ENCODE assay signal across 8 mouse cellular contexts in genomic region chr14:122406541-122407219, GRCm38 (mm10). TPM values are rescaled to one million over a fixed set of nuclear protein-coding genes. Genes with fewer than 3 reads are reported as not detected.
DNase-seq lines count a peak whose midpoint lies in the region; ATAC-seq lines count a peak whose summit lies in the region.

No protein-coding gene starts in this region.

- H3K4me3 ChIP-seq in lung, embryonic 16.5 days (ENCODE audit: low read length) = peak overlapping the region; percentile 39
- H3K4me3 ChIP-seq in heart, embryonic 16.5 days (ENCODE audit: low read length) = peak overlapping the region; percentile 45
- H3K4me3 ChIP-seq in midbrain, embryonic 16.5 days (ENCODE audit: low read depth, low read length) = peak overlapping the region; percentile 35

- peaks cover 7% of the 10 kb centered on the region; the same call in 1 of the 2 replicates for H3K4me1 ChIP-seq in lung, embryonic 16.5 days (replicated peaks; ENCODE audit: control insufficient read depth, insufficient read depth, low read length)
- H3K4me1 ChIP-seq in heart, embryonic 16.5 days (ENCODE audit: control insufficient read depth, insufficient read depth, low read length) = peaks cover 3% of the 10 kb centered on the region; the same call in 1 of the 2 replicates
- H3K4me1 ChIP-seq in midbrain, embryonic 16.5 days (ENCODE audit: control insufficient read depth, insufficient read depth, low read length) = peaks cover 9% of the 10 kb centered on the region

- peaks cover 45% of the 10 kb centered on the region for H3K27me3 ChIP-seq in lung, embryonic 16.5 days (ENCODE audit: control insufficient read depth, insufficient read depth, low read depth, low read length)
- H3K27me3 ChIP-seq in heart, embryonic 16.5 days (ENCODE audit: control insufficient read depth, insufficient read depth, low read length) = peaks cover 37% of the 10 kb centered on the region
- peaks cover 66% of the 10 kb centered on the region for H3K27me3 ChIP-seq in midbrain, embryonic 16.5 days (ENCODE audit: control insufficient read depth, insufficient read depth, low read depth, low read length)

- H3K36me3 ChIP-seq in lung, embryonic 16.5 days (ENCODE audit: control insufficient read depth, insufficient read depth, low read length) = no peaks in the 10 kb centered on the region
- no peaks in the 10 kb centered on the region for H3K36me3 ChIP-seq in heart, embryonic 16.5 days (ENCODE audit: control insufficient read depth, insufficient read depth)
- no peaks in the 10 kb centered on the region for H3K36me3 ChIP-seq in midbrain, embryonic 16.5 days (ENCODE audit: control insufficient read depth, insufficient read depth, low read length)

- WGBS in lung, embryonic 16.5 days = 1% methylated on average over 58 of the region's 58 CpGs
- WGBS in heart, embryonic 16.5 days = 3% methylated on average over 58 of the region's 58 CpGs
- under 1% methylated on average over 58 of the region's 58 CpGs for WGBS in midbrain, embryonic 16.5 days

- H3K9me3 ChIP-seq in lung, embryonic 16.5 days (ENCODE audit: control insufficient read depth, low read length) = no peaks in the 10 kb centered on the region
- no peaks in the 10 kb centered on the region for H3K9me3 ChIP-seq in heart, embryonic 16.5 days (replicated peaks; ENCODE audit: control insufficient read depth, low read length)
- no peaks in the 10 kb centered on the region for H3K9me3 ChIP-seq in midbrain, embryonic 16.5 days (replicated peaks; ENCODE audit: control insufficient read depth, low read length, poor library complexity, severe bottlenecking)

- DNase-seq in lung, postnatal 25 days (ENCODE audit: low spot score) = no peak
- DNase-seq in layer of hippocampus, postnatal 36 days = peak; percentile 14 to 36
- no peak for DNase-seq in spleen, postnatal 4 days (ENCODE audit: low spot score in 2 of 2)
- no peak for DNase-seq in thymus, postnatal 25 days

- H3K27ac ChIP-seq in lung, embryonic 16.5 days (ENCODE audit: low read length) = no peak overlapping the region
- no peak overlapping the region for H3K27ac ChIP-seq in heart, embryonic 16.5 days (ENCODE audit: low read length)
- H3K27ac ChIP-seq in midbrain, embryonic 16.5 days (ENCODE audit: low read length) = peak overlapping the region; percentile 61

- H3K9ac ChIP-seq in lung, embryonic 16.5 days (ENCODE audit: low read length) = peak overlapping the region; percentile 29; the same call in 1 of the 2 replicates
- H3K9ac ChIP-seq in heart, embryonic 16.5 days (ENCODE audit: low read length) = peak overlapping the region; percentile 3; the same call in 1 of the 2 replicates
- peak overlapping the region; percentile 46; the same call in 1 of the 2 replicates for H3K9ac ChIP-seq in midbrain, embryonic 16.5 days (ENCODE audit: low read depth, low read length)

- peak overlapping the region; percentile 64 for H3K4me2 ChIP-seq in lung, embryonic 16.5 days (ENCODE audit: low read depth, low read length)
- peak overlapping the region; percentile 65 for H3K4me2 ChIP-seq in heart, embryonic 16.5 days (ENCODE audit: low read depth, low read length)
- H3K4me2 ChIP-seq in midbrain, embryonic 16.5 days (ENCODE audit: low read length) = peak overlapping the region; percentile 66

- ATAC-seq in lung, embryonic 16.5 days (ENCODE audit: low read depth) = peak; percentile 51; the same call in 1 of the 2 replicates
- peak; percentile 61 for ATAC-seq in common myeloid progenitor, adult 5-6 weeks (replicated peaks; ENCODE audit: low read depth, poor library complexity, severe bottlenecking)
- ATAC-seq in heart, embryonic 16.5 days (replicated peaks; ENCODE audit: extremely low read depth, insufficient read depth, low FRiP score) = no peak
- peak; percentile 82 for ATAC-seq in midbrain, embryonic 16.5 days

RNA-seq across cellular contexts. Expression of gene Gm5089, which starts 44.2 kb away (rescaled TPM):
- polyA plus RNA-seq in lung, embryonic 16.5 days (2015; fragmentation: Nextera tagmentation; extraction: Ambion mirVana) = not detected in 2 replicates
- total RNA-seq in common myeloid progenitor, adult 5-6 weeks (2017) = not detected in 2 replicates
- not detected in 2 replicates for polyA plus RNA-seq in heart, embryonic 16.5 days (2015; fragmentation: Nextera tagmentation; extraction: Ambion mirVana)
- total RNA-seq in layer of hippocampus, postnatal 36 days (2021) = under 1 TPM; 0.27 to 0.68 TPM
- polyA plus RNA-seq in midbrain, embryonic 16.5 days (2015; fragmentation: Nextera tagmentation; extraction: Ambion mirVana) = 0.82 and 1.4 TPM in 2 replicates

RNA-seq across cellular contexts. Expression of gene Zic5, which starts 58.8 kb away (rescaled TPM):
- not detected in 2 replicates for polyA plus RNA-seq in lung, embryonic 16.5 days (2015; fragmentation: Nextera tagmentation; extraction: Ambion mirVana)
- total RNA-seq in common myeloid progenitor, adult 5-6 weeks (2017) = not detected in 2 replicates
- not detected in 2 replicates for polyA plus RNA-seq in heart, embryonic 16.5 days (2015; fragmentation: Nextera tagmentation; extraction: Ambion mirVana)
- total RNA-seq in layer of hippocampus, postnatal 36 days (2021) = 1 to 10 TPM; 2.3 to 4.6 TPM
- 9.5 and 29.0 TPM in 2 replicates for polyA plus RNA-seq in midbrain, embryonic 16.5 days (2015; fragmentation: Nextera tagmentation; extraction: Ambion mirVana)

Comparison
In these comparisons a context has a peak if more than half of its experiments do, and no peak if none do; other contexts are left out.
1. DNase-seq: peak in layer of hippocampus, postnatal 36 days (2 of 2); none in lung, postnatal 25 days (single experiment), spleen, postnatal 4 days (0 of 2) and thymus, postnatal 25 days (single experiment).
2. RNA of gene Zic5, which starts 58.8 kb away (polyA plus RNA-seq): 9.5 to 29.0 TPM in midbrain, embryonic 16.5 days; not detected in lung, embryonic 16.5 days and not detected in heart, embryonic 16.5 days; every median in the first group is over 10 times any median in the second.
3. Peak in every context shown above with its lines, with median percentiles within 50 percentile points of each other: H3K4me2 ChIP-seq, H3K4me3 ChIP-seq and H3K9ac ChIP-seq.